Mouse (Mus musculus) liver, embryonic 15.5 days (tissue): ENCODE results near the gene Rab29. TPM values are rescaled to one million over a fixed set of nuclear protein-coding genes. Genes with fewer than 3 reads are reported as not detected.

ENCODE experiments used
- ATAC-seq: fragments of 200-750 bp; cut with Nextera tagmentation; 2 replicates; pipeline ENCODE4 v1.8.0; 2017; ENCODE audit warnings: moderate number of reproducible peaks, mild to moderate bottlenecking, moderate library complexity; ENCODE audit not compliant: insufficient read depth
- H3K27ac ChIP-seq: fragments of 300-500 bp; sonication (generic); replicated peaks from 2 replicates; pipeline ENCODE4 v1.5.1; 2015; ENCODE audit warnings: mild to moderate bottlenecking, inconsistent platforms
- H3K27me3 ChIP-seq: fragments of 300-500 bp; sonication (generic); 2 replicates; pipeline ENCODE4 v1.6.1; 2015; ENCODE audit warnings: mild to moderate bottlenecking, inconsistent platforms
- H3K36me3 ChIP-seq: fragments of 300-500 bp; sonication (generic); replicated peaks from 2 replicates; pipeline ENCODE4 v1.6.1; 2015; ENCODE audit warnings: moderate library complexity, mild to moderate bottlenecking, inconsistent platforms
- H3K4me1 ChIP-seq: fragments of 300-500 bp; sonication (generic); replicated peaks from 2 replicates; pipeline ENCODE4 v1.6.1; 2015; ENCODE audit warnings: inconsistent platforms
- H3K4me2 ChIP-seq: fragments of 300-500 bp; sonication (generic); 2 replicates; pipeline ENCODE4 v1.6.1; 2015; ENCODE audit warnings: moderate library complexity, mild to moderate bottlenecking, inconsistent platforms
- H3K4me3 ChIP-seq: fragments of 300-500 bp; sonication (generic); replicated peaks from 2 replicates; pipeline ENCODE4 v1.5.1; 2015; ENCODE audit warnings: mild to moderate bottlenecking, inconsistent platforms
- H3K9ac ChIP-seq: fragments of 300-500 bp; sonication (generic); 2 replicates; pipeline ENCODE4 v1.6.1; 2015; ENCODE audit warnings: moderate library complexity, mild to moderate bottlenecking, inconsistent platforms
- H3K9me3 ChIP-seq: fragments of 300-500 bp; sonication (generic); replicated peaks from 2 replicates; pipeline ENCODE4 v1.6.1; 2016; ENCODE audit warnings: inconsistent platforms
- WGBS: fragments of 180-500 bp; shearing (Covaris S2); methylation state at CpG from one replicate; pipeline ENCODE4 v1.1.7; 2015; ENCODE audit warnings: mixed read lengths; ENCODE audit not compliant: insufficient replicate concordance; 5-methylcytosine and 5-hydroxymethylcytosine counted together
- polyA plus RNA-seq: library from polyadenylated mRNA; unstranded; fragments of >200 nt; fragmentation: Nextera tagmentation; extraction: Ambion mirVana; gene quantifications from 2 replicates; pipeline ENCODE4 v1.2.1, GENCODE M21; 2015

Gene Rab29
- polyA plus RNA-seq, 1 experiment from 2014 or later = 10.0 TPM

- Histone ChIP-seq H3K9ac (no peak overlapping the region), H3K27ac (no peak overlapping the region), H3K9me3 (no peaks in the 10 kb centered on the region), H3K4me2 (peak overlapping the region; percentile 95; the same call in 1 of the 2 replicates), H3K4me3 (no peak overlapping the region), H3K36me3 (no peaks in the 10 kb centered on the region), H3K4me1 (peaks cover 27% of the 10 kb centered on the region), H3K27me3 (peaks cover 10% of the 10 kb centered on the region; the same call in 1 of the 2 replicates)
- 35% methylated on average over 5 of the region's 5 CpGs for WGBS
- no peak for ATAC-seq
Measured at GRCm38 (mm10) chr1:131829279-131829678, 37.7 kb upstream of the Rab29 start.

GRCm38 (mm10) chr1:131830561-131830960 is 36.5 kb upstream of the Rab29 start:
- ATAC-seq = no peak
- no peaks in the 10 kb centered on the region for H3K9me3 ChIP-seq

GRCm38 (mm10) chr1:131830971-131831641 is 35.9 kb upstream of the Rab29 start:
- Histone ChIP-seq H3K36me3 (no peaks in the 10 kb centered on the region), H3K27ac (no peak overlapping the region), H3K9me3 (no peaks in the 10 kb centered on the region), H3K27me3 (peaks cover 10% of the 10 kb centered on the region; the same call in 1 of the 2 replicates), H3K4me1 (peaks cover 27% of the 10 kb centered on the region), H3K9ac (no peak overlapping the region), H3K4me2 (no peak overlapping the region), H3K4me3 (no peak overlapping the region)
- no peak for ATAC-seq
- 71% methylated on average over 8 of the region's 8 CpGs for WGBS

More at GRCm38 (mm10) chr1:131830561-131830960, 36.5 kb upstream of the Rab29 start:
- H3K27ac ChIP-seq = no peak overlapping the region
- H3K4me1 ChIP-seq = peaks cover 27% of the 10 kb centered on the region
- no peak overlapping the region for H3K9ac ChIP-seq
- H3K4me3 ChIP-seq = no peak overlapping the region
- 80% methylated on average over 15 of the region's 15 CpGs for WGBS
- no peaks in the 10 kb centered on the region for H3K36me3 ChIP-seq
- H3K4me2 ChIP-seq = no peak overlapping the region
- H3K27me3 ChIP-seq = peaks cover 10% of the 10 kb centered on the region; the same call in 1 of the 2 replicates

GRCm38 (mm10) chr1:131837035-131837434 is 30.0 kb upstream of the Rab29 start:
- no peaks in the 10 kb centered on the region for H3K9me3 ChIP-seq
- no peak overlapping the region for H3K9ac ChIP-seq
- H3K36me3 ChIP-seq = 0 out of 2 replicates have a peak, but pooled peaks cover 3% of the 10 kb centered on the region
- no peak overlapping the region for H3K4me3 ChIP-seq
- 74% methylated on average over 3 of the region's 3 CpGs for WGBS
- H3K4me2 ChIP-seq = no peak overlapping the region
- ATAC-seq = no peak
- no peaks in the 10 kb centered on the region for H3K27me3 ChIP-seq
- H3K4me1 ChIP-seq = no peaks in the 10 kb centered on the region
- H3K27ac ChIP-seq = no peak overlapping the region

GRCm38 (mm10) chr1:131838542-131838941 is 28.5 kb upstream of the Rab29 start:
- 61% methylated on average over 5 of the region's 5 CpGs for WGBS
- Histone ChIP-seq H3K27ac (no peak overlapping the region), H3K27me3 (no peaks in the 10 kb centered on the region), H3K36me3 (0 out of 2 replicates have a peak, but pooled peaks cover 3% of the 10 kb centered on the region), H3K4me2 (no peak overlapping the region), H3K9ac (no peak overlapping the region), H3K9me3 (no peaks in the 10 kb centered on the region), H3K4me1 (no peaks in the 10 kb centered on the region), H3K4me3 (no peak overlapping the region)
- no peak for ATAC-seq

- no peak for ATAC-seq
- 0 out of 2 replicates have a peak, but pooled peaks cover 3% of the 10 kb centered on the region for H3K36me3 ChIP-seq
- H3K27me3 ChIP-seq = no peaks in the 10 kb centered on the region
- WGBS = 53% methylated on average over 2 of the region's 2 CpGs
- H3K4me2 ChIP-seq = no peak overlapping the region
- no peak overlapping the region for H3K27ac ChIP-seq
- no peak overlapping the region for H3K4me3 ChIP-seq
- H3K9me3 ChIP-seq = no peaks in the 10 kb centered on the region
- no peaks in the 10 kb centered on the region for H3K4me1 ChIP-seq
- no peak overlapping the region for H3K9ac ChIP-seq
Measured at GRCm38 (mm10) chr1:131839279-131839678, 27.7 kb upstream of the Rab29 start.

- H3K9ac ChIP-seq = no peak overlapping the region
- H3K9me3 ChIP-seq = no peaks in the 10 kb centered on the region
- 0 out of 2 replicates have a peak, but pooled peaks cover 3% of the 10 kb centered on the region for H3K36me3 ChIP-seq
- WGBS = 78% methylated on average over 4 of the region's 4 CpGs
- no peak overlapping the region for H3K27ac ChIP-seq
- no peaks in the 10 kb centered on the region for H3K27me3 ChIP-seq
- no peaks in the 10 kb centered on the region for H3K4me1 ChIP-seq
- H3K4me3 ChIP-seq = no peak overlapping the region
- no peak overlapping the region for H3K4me2 ChIP-seq
- ATAC-seq = no peak
Measured at GRCm38 (mm10) chr1:131842221-131842620, 24.8 kb upstream of the Rab29 start.

GRCm38 (mm10) chr1:131843758-131844157 is 23.3 kb upstream of the Rab29 start:
- 77% methylated on average over 10 of the region's 10 CpGs for WGBS
- Histone ChIP-seq H3K27me3 (no peaks in the 10 kb centered on the region), H3K9ac (no peak overlapping the region), H3K9me3 (no peaks in the 10 kb centered on the region), H3K4me3 (no peak overlapping the region), H3K4me2 (no peak overlapping the region), H3K4me1 (no peaks in the 10 kb centered on the region), H3K27ac (no peak overlapping the region), H3K36me3 (0 out of 2 replicates have a peak, but pooled peaks cover 3% of the 10 kb centered on the region)
- ATAC-seq = no peak

GRCm38 (mm10) chr1:131844883-131845282 is 22.1 kb upstream of the Rab29 start:
- H3K4me1 ChIP-seq = no peaks in the 10 kb centered on the region
- no peaks in the 10 kb centered on the region for H3K9me3 ChIP-seq
- no peak overlapping the region for H3K9ac ChIP-seq
- peak; percentile 42; the same call in 1 of the 2 replicates for ATAC-seq
- no peak overlapping the region for H3K4me2 ChIP-seq
- H3K36me3 ChIP-seq = 0 out of 2 replicates have a peak, but pooled peaks cover 3% of the 10 kb centered on the region
- H3K27ac ChIP-seq = no peak overlapping the region
- H3K4me3 ChIP-seq = no peak overlapping the region
- no peaks in the 10 kb centered on the region for H3K27me3 ChIP-seq
- 69% methylated on average over 8 of the region's 8 CpGs for WGBS

- Histone ChIP-seq H3K4me2 (no peak overlapping the region), H3K27ac (no peak overlapping the region), H3K36me3 (0 out of 2 replicates have a peak, but pooled peaks cover 3% of the 10 kb centered on the region), H3K9me3 (no peaks in the 10 kb centered on the region), H3K27me3 (no peaks in the 10 kb centered on the region), H3K4me3 (no peak overlapping the region), H3K9ac (no peak overlapping the region), H3K4me1 (no peaks in the 10 kb centered on the region)
- WGBS = 77% methylated on average over 5 of the region's 5 CpGs
- no peak for ATAC-seq
Measured at GRCm38 (mm10) chr1:131846255-131846654, 20.8 kb upstream of the Rab29 start.

- no peak overlapping the region for H3K4me2 ChIP-seq
- H3K9me3 ChIP-seq = no peaks in the 10 kb centered on the region
- no peaks in the 10 kb centered on the region for H3K36me3 ChIP-seq
- H3K27me3 ChIP-seq = no peaks in the 10 kb centered on the region
- no peak for ATAC-seq
- 53% methylated on average over 4 of the region's 4 CpGs for WGBS
- H3K4me3 ChIP-seq = no peak overlapping the region
- H3K27ac ChIP-seq = no peak overlapping the region
- no peak overlapping the region for H3K9ac ChIP-seq
- peaks cover 2% of the 10 kb centered on the region; the same call in 1 of the 2 replicates for H3K4me1 ChIP-seq
Measured at GRCm38 (mm10) chr1:131861811-131862210, 5.2 kb upstream of the Rab29 start.
